Comparison of ENCODE assay signal across 17 mouse cellular contexts in the genomic region with DNA sequence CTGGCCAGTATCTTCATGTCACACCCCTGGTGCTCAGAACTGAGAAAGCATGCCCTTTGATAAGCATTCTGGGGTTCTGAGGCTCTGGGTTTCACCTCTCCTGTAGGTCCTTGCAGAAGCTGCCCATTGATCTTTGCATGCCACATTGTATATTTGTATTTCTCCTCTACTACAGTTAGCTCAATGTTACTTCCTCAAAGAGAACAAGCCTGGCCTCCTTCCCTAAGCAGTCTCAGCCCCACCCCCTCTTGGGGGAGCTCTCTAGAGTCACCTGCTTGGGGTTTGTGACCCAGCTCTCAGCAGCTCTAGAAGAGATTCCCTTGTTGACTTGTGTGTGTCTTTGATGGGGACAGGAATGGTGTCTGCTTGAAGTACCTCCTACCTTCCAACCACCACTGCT. TPM values are rescaled to one million over a fixed set of nuclear protein-coding genes. Genes with fewer than 3 reads are reported as not detected.
"Had no signal": no experiment of that assay in that cellular context is flagged by ENCODE, and none has a peak within 500 bp of the region (broad histone marks: within the 10 kb centered on the region; RNA-seq: fewer than 3 reads in every experiment).

No protein-coding gene starts in this region.

- H3K4me3 ChIP-seq: limb, embryonic 13.5 days; megakaryocyte, embryonic 14.5 days; midbrain, embryonic 15.5 days; neural tube, embryonic 13.5 days had no signal

- H3K36me3 ChIP-seq: limb, embryonic 13.5 days; midbrain, embryonic 15.5 days; neural tube, embryonic 13.5 days had no signal

- ATAC-seq: midbrain, embryonic 15.5 days had no signal

- H3K4me1 ChIP-seq: limb, embryonic 13.5 days; megakaryocyte, embryonic 14.5 days; midbrain, embryonic 15.5 days; neural tube, embryonic 13.5 days had no signal

- H3K27ac ChIP-seq: limb, embryonic 13.5 days; liver, embryonic 14.5 days; midbrain, embryonic 15.5 days; neural tube, embryonic 13.5 days had no signal

- H3K4me2 ChIP-seq: limb, embryonic 13.5 days; midbrain, embryonic 11.5 days; midbrain, embryonic 15.5 days; neural tube, embryonic 13.5 days had no signal

- H3K9me3 ChIP-seq: limb, embryonic 13.5 days; midbrain, embryonic 15.5 days; neural tube, embryonic 13.5 days had no signal

- H3K9ac ChIP-seq: limb, embryonic 13.5 days; liver, embryonic 14.5 days; midbrain, embryonic 15.5 days; neural tube, embryonic 13.5 days had no signal

- H3K27me3 ChIP-seq: midbrain, embryonic 15.5 days; neural tube, embryonic 13.5 days had no signal

- DNase-seq: kidney, adult 8-10 months; kidney, postnatal 25 days; lung, adult 18-20 months; lung, postnatal 36 days; right cerebral cortex, adult 18-20 months; right cerebral cortex, postnatal 25 days; thymus, adult 18-20 months had no signal

RNA-seq across cellular contexts. Expression of gene Tmem92, which starts 9.2 kb away (rescaled TPM):
- total RNA-seq: layer of hippocampus, postnatal 25 days; liver, adult 2 months had no signal
- polyA plus RNA-seq: kidney, embryonic 16.5 days; limb, embryonic 13.5 days; liver, adult 2 months; liver, embryonic 14.5 days; lung, embryonic 16.5 days; midbrain, embryonic 11.5 days; midbrain, embryonic 15.5 days; neural tube, embryonic 13.5 days had no signal

RNA-seq across cellular contexts. Expression of gene Cdc34b, which starts 50.1 kb away (rescaled TPM):
- total RNA-seq: liver, adult 2 months had no signal
- polyA plus RNA-seq: midbrain, embryonic 11.5 days; midbrain, embryonic 15.5 days; neural tube, embryonic 13.5 days had no signal
